Mouse (Mus musculus): ENCODE results near the gene Ptpn18. TPM values are rescaled to one million over a fixed set of nuclear protein-coding genes. Genes with fewer than 3 reads are reported as not detected.
"Not testable (repeated sequence)": the region's sequence is repeated elsewhere in the genome, so short reads cannot be mapped to it uniquely, and the experiment has no call there.

Gene Ptpn18
- polyA plus RNA-seq, 1 experiment from 2014 or later, result 33.4 TPM

- Histone ChIP-seq H3K36me3 (ENCODE audit: control insufficient read depth, insufficient read depth, low read length) (no peaks in the 10 kb centered on the region), H3K27me3 (replicated peaks; ENCODE audit: control insufficient read depth, insufficient read depth, low read length) (no peaks in the 10 kb centered on the region), H3K4me3 (ENCODE audit: low read length) (no peak overlapping the region), H3K4me1 (ENCODE audit: control insufficient read depth, insufficient read depth, low read length) (no peaks in the 10 kb centered on the region), H3K9me3 (ENCODE audit: control insufficient read depth, low read length) (no peaks in the 10 kb centered on the region), H3K27ac (ENCODE audit: low read length) (no peak overlapping the region), H3K9ac (ENCODE audit: low read depth, low read length) (no peak overlapping the region), H3K4me2 (ENCODE audit: low read depth, low read length) (no peak overlapping the region)
- ATAC-seq, result no peak
- WGBS, result 82% methylated on average over 3 of the region's 3 CpGs
Measured at GRCm38 (mm10) chr1:34507986-34508385, 48.4 kb downstream of the Ptpn18 start.

DNA sequence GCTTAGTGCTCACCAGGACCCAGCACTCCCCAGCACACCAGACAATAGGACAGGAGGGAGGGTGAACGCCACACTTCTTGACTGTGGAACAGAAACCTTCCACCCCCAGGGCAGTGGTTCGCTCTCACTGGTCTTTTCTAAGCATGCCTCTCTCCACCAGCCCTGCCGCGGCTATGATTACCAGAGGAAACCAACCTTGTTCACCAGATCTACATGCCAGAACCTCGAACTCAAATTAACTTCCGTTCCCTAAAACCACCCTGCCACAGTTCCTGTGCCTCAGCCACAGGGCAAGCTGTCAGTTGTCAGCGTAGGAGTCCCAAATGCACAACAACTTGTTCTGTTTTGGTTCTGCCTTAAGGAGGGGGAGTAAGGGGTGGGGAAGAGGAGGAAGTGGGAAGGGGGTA, 51.0 kb downstream of the Ptpn18 start:
- ATAC-seq, result no peak
- Histone ChIP-seq H3K9me3 (ENCODE audit: control insufficient read depth, low read length) (no peaks in the 10 kb centered on the region), H3K36me3 (ENCODE audit: control insufficient read depth, insufficient read depth, low read length) (no peaks in the 10 kb centered on the region), H3K4me1 (ENCODE audit: control insufficient read depth, insufficient read depth, low read length) (no peaks in the 10 kb centered on the region), H3K4me3 (ENCODE audit: low read length) (no peak overlapping the region), H3K27me3 (replicated peaks; ENCODE audit: control insufficient read depth, insufficient read depth, low read length) (no peaks in the 10 kb centered on the region), H3K9ac (ENCODE audit: low read depth, low read length) (no peak overlapping the region), H3K4me2 (ENCODE audit: low read depth, low read length) (no peak overlapping the region), H3K27ac (ENCODE audit: low read length) (no peak overlapping the region)
- WGBS, result 10% methylated on average over 7 of the region's 7 CpGs

DNA sequence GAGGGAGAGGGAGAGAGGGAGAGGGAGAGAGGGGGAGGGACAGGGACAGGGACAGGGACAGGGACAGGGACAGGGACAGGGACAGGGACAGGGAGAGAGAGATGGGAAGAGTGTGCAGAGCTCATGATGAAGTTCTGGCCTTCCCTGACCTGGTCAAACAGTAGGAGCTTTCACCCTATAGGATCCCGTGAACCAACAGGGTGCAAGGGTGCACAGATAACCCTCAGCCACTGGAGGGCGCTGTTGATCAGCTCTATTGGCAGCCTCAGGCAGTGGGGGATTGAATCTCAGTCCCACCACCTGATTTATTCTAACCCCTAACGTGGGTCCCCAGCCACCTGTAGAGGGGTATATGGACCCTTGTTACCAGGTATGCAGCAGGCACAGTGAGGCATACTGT, 51.5 kb downstream of the Ptpn18 start:
- no peak overlapping the region for H3K9ac ChIP-seq (ENCODE audit: low read depth, low read length)
- H3K4me2 ChIP-seq (ENCODE audit: low read depth, low read length), result no peak overlapping the region
- H3K9me3 ChIP-seq (ENCODE audit: control insufficient read depth, low read length), result no peaks in the 10 kb centered on the region
- no peaks in the 10 kb centered on the region for H3K4me1 ChIP-seq (ENCODE audit: control insufficient read depth, insufficient read depth, low read length)
- no peaks in the 10 kb centered on the region for H3K36me3 ChIP-seq (ENCODE audit: control insufficient read depth, insufficient read depth, low read length)
- H3K27me3 ChIP-seq (replicated peaks; ENCODE audit: control insufficient read depth, insufficient read depth, low read length), result no peaks in the 10 kb centered on the region
- no peak for ATAC-seq
- no peak overlapping the region for H3K27ac ChIP-seq (ENCODE audit: low read length)
- 4% methylated on average over 3 of the region's 3 CpGs for WGBS
- no peak overlapping the region for H3K4me3 ChIP-seq (ENCODE audit: low read length)

DNA sequence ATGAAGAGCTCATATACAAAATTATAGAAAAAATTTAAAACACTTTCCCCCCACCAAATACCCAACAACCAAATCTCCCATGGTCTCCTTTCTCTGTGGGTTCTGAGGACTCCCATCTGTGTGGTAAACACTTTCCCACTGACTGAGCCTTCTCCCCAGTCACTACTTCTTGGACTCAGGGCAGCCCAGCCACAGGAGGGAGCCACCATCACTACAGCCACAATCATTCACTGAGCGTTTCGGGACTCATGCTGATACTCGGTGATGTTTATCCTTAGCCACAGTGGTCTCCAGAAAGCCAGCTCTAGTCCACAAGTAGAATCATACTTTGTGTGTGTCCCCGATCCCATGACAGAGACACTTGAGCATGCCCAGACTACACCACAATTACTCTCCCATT, 53.5 kb downstream of the Ptpn18 start:
- 70% methylated on average over 4 of the region's 4 CpGs for WGBS
- no peak for ATAC-seq
- H3K9ac ChIP-seq (ENCODE audit: low read depth, low read length), result no peak overlapping the region
- H3K9me3 ChIP-seq (ENCODE audit: control insufficient read depth, low read length), result 0 out of 2 replicates have a peak, but pooled peaks cover 5% of the 10 kb centered on the region
- no peak overlapping the region for H3K4me2 ChIP-seq (ENCODE audit: low read depth, low read length)
- H3K27me3 ChIP-seq (replicated peaks; ENCODE audit: control insufficient read depth, insufficient read depth, low read length), result no peaks in the 10 kb centered on the region
- H3K4me3 ChIP-seq (ENCODE audit: low read length), result no peak overlapping the region
- H3K36me3 ChIP-seq (ENCODE audit: control insufficient read depth, insufficient read depth, low read length), result no peaks in the 10 kb centered on the region
- no peaks in the 10 kb centered on the region for H3K4me1 ChIP-seq (ENCODE audit: control insufficient read depth, insufficient read depth, low read length)
- H3K27ac ChIP-seq (ENCODE audit: low read length), result no peak overlapping the region

- no peak overlapping the region for H3K4me2 ChIP-seq (ENCODE audit: low read depth, low read length)
- no peak overlapping the region for H3K27ac ChIP-seq (ENCODE audit: low read length)
- no peak overlapping the region for H3K4me3 ChIP-seq (ENCODE audit: low read length)
- 32% methylated on average over 5 of the region's 5 CpGs for WGBS
- no peak for ATAC-seq
- H3K36me3 ChIP-seq (ENCODE audit: control insufficient read depth, insufficient read depth, low read length), result no peaks in the 10 kb centered on the region
- H3K27me3 ChIP-seq (replicated peaks; ENCODE audit: control insufficient read depth, insufficient read depth, low read length), result no peaks in the 10 kb centered on the region
- H3K9ac ChIP-seq (ENCODE audit: low read depth, low read length), result no peak overlapping the region
- 0 out of 2 replicates have a peak, but pooled peaks cover 5% of the 10 kb centered on the region for H3K9me3 ChIP-seq (ENCODE audit: control insufficient read depth, low read length)
- no peaks in the 10 kb centered on the region for H3K4me1 ChIP-seq (ENCODE audit: control insufficient read depth, insufficient read depth, low read length)
Measured at GRCm38 (mm10) chr1:34516595-34516994, 57.0 kb downstream of the Ptpn18 start.

- not testable (repeated sequence) for ATAC-seq; H3K4me2 ChIP-seq (ENCODE audit: low read depth, low read length); H3K4me3 ChIP-seq (ENCODE audit: low read length); H3K36me3 ChIP-seq (ENCODE audit: control insufficient read depth, insufficient read depth, low read length); H3K4me1 ChIP-seq (ENCODE audit: control insufficient read depth, insufficient read depth, low read length); H3K27ac ChIP-seq (ENCODE audit: low read length); H3K9ac ChIP-seq (ENCODE audit: low read depth, low read length); H3K27me3 ChIP-seq (replicated peaks; ENCODE audit: control insufficient read depth, insufficient read depth, low read length); H3K9me3 ChIP-seq (ENCODE audit: control insufficient read depth, low read length)
- 45% methylated on average over 6 of the region's 6 CpGs for WGBS
Measured at GRCm38 (mm10) chr1:34517297-34517696, 57.7 kb downstream of the Ptpn18 start.

DNA sequence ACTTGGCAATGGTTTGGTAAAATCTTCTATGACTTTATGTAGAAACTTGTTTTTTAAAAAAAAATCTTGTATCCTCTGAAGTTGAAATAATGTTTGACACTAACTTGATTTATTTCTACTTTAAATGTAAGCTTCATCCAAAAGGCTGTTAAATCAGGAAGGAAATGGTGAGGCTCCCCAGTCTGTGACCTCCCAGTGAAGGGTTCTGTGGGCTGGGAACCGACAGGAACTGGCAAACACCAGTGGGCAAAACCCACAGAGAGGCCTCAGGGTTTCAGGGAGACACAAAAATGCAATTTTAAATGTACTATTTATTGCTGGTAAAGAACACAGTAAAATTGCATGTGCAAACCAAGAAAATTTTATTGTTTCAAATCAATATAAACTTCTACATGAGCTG, 58.2 kb downstream of the Ptpn18 start:
- H3K36me3 ChIP-seq (ENCODE audit: control insufficient read depth, insufficient read depth, low read length); H3K27ac ChIP-seq (ENCODE audit: low read length); H3K9ac ChIP-seq (ENCODE audit: low read depth, low read length); H3K9me3 ChIP-seq (ENCODE audit: control insufficient read depth, low read length); H3K27me3 ChIP-seq (replicated peaks; ENCODE audit: control insufficient read depth, insufficient read depth, low read length); H3K4me1 ChIP-seq (ENCODE audit: control insufficient read depth, insufficient read depth, low read length); H3K4me2 ChIP-seq (ENCODE audit: low read depth, low read length); ATAC-seq; H3K4me3 ChIP-seq (ENCODE audit: low read length): not testable (repeated sequence)
- 45% methylated on average over 1 of the region's 1 CpGs for WGBS

GRCm38 (mm10) chr1:34518259-34518658, 58.7 kb downstream of the Ptpn18 start:
- Histone ChIP-seq H3K27ac (ENCODE audit: low read length) (no peak overlapping the region), H3K36me3 (ENCODE audit: control insufficient read depth, insufficient read depth, low read length) (no peaks in the 10 kb centered on the region), H3K4me2 (ENCODE audit: low read depth, low read length) (no peak overlapping the region), H3K9me3 (ENCODE audit: control insufficient read depth, low read length) (0 out of 2 replicates have a peak, but pooled peaks cover 5% of the 10 kb centered on the region), H3K9ac (ENCODE audit: low read depth, low read length) (no peak overlapping the region), H3K4me1 (ENCODE audit: control insufficient read depth, insufficient read depth, low read length) (no peaks in the 10 kb centered on the region), H3K27me3 (replicated peaks; ENCODE audit: control insufficient read depth, insufficient read depth, low read length) (no peaks in the 10 kb centered on the region), H3K4me3 (ENCODE audit: low read length) (no peak overlapping the region)
- ATAC-seq, result no peak
- WGBS, result 73% methylated on average over 1 of the region's 1 CpGs

DNA sequence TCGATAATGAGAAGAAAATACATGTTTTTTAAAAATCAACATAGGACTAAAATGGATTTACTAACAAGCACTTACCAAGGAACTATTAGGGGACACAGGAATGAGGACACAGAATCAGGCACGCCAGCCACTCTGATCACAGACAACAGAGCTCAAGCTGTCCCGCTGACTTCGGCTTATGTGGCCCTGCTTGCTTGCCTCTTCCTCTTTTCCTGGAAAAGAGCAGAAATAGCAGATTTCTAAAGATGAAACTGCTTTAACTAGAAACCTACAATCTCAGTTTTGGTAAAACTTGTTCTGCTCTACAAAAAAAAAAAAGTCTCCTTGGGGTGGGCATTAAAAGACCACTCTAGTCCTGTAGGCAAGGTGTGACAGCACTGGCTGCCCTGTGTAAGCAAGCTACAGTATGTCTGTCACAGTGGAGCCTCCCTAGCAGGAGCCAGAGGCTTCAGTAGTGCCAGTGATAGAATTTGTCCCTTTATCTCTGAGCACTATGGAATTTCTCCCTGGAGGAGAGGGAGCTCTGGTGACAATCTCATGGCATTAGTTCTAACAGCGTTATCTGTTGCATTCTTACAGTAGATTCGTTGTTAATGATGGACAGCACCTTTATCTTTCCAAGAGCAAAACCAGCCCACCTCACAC, 62.8 kb downstream of the Ptpn18 start:
- Histone ChIP-seq H3K9ac (ENCODE audit: low read depth, low read length) (no peak overlapping the region), H3K4me3 (ENCODE audit: low read length) (no peak overlapping the region), H3K9me3 (ENCODE audit: control insufficient read depth, low read length) (no peaks in the 10 kb centered on the region), H3K4me2 (ENCODE audit: low read depth, low read length) (no peak overlapping the region), H3K36me3 (ENCODE audit: control insufficient read depth, insufficient read depth, low read length) (no peaks in the 10 kb centered on the region), H3K27me3 (replicated peaks; ENCODE audit: control insufficient read depth, insufficient read depth, low read length) (no peaks in the 10 kb centered on the region), H3K4me1 (ENCODE audit: control insufficient read depth, insufficient read depth, low read length) (no peaks in the 10 kb centered on the region), H3K27ac (ENCODE audit: low read length) (no peak overlapping the region)
- ATAC-seq, result no peak
- 68% methylated on average over 6 of the region's 6 CpGs for WGBS

DNA sequence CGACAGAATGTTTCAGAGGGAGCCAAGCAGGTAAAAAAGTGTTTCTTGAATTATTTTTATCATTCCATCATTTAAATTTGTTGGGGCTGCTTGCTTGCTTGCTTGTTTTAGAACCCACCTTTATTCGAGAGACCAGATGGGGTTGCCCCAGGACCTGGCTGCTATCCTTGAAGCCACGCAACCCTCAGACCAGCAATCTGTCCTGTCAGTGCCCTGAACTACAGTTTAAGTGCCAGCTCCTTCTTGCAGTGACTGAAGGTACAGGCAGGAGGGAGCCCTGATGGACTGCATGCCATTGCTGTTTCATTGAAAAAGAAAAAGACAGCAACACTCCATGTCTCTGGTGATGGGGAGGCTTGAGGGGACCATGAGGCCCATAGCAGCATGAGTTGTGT, 63.3 kb downstream of the Ptpn18 start:
- Histone ChIP-seq H3K9me3 (ENCODE audit: control insufficient read depth, low read length) (no peaks in the 10 kb centered on the region), H3K4me3 (ENCODE audit: low read length) (no peak overlapping the region), H3K27me3 (replicated peaks; ENCODE audit: control insufficient read depth, insufficient read depth, low read length) (no peaks in the 10 kb centered on the region), H3K4me2 (ENCODE audit: low read depth, low read length) (no peak overlapping the region), H3K4me1 (ENCODE audit: control insufficient read depth, insufficient read depth, low read length) (no peaks in the 10 kb centered on the region), H3K36me3 (ENCODE audit: control insufficient read depth, insufficient read depth, low read length) (no peaks in the 10 kb centered on the region), H3K9ac (ENCODE audit: low read depth, low read length) (no peak overlapping the region), H3K27ac (ENCODE audit: low read length) (no peak overlapping the region)
- no peak for ATAC-seq
- WGBS, result 71% methylated on average over 3 of the region's 3 CpGs

Measured in intestine, embryonic 16.5 days (tissue).